Mouse (Mus musculus) lung, adult 18-20 months (tissue): ENCODE measurements around the gene Zfp53.
A peak's percentile ranks its signal among the peaks of the same experiment; 100 is the strongest.

ENCODE experiments used
- DNase-seq, 2 experiments: peaks; one replicate each; pipeline ENCODE4 v3.0.0; 2022; ENCODE audit warnings: mixed read lengths in 2 of 2

The Zfp53 gene

DNA sequence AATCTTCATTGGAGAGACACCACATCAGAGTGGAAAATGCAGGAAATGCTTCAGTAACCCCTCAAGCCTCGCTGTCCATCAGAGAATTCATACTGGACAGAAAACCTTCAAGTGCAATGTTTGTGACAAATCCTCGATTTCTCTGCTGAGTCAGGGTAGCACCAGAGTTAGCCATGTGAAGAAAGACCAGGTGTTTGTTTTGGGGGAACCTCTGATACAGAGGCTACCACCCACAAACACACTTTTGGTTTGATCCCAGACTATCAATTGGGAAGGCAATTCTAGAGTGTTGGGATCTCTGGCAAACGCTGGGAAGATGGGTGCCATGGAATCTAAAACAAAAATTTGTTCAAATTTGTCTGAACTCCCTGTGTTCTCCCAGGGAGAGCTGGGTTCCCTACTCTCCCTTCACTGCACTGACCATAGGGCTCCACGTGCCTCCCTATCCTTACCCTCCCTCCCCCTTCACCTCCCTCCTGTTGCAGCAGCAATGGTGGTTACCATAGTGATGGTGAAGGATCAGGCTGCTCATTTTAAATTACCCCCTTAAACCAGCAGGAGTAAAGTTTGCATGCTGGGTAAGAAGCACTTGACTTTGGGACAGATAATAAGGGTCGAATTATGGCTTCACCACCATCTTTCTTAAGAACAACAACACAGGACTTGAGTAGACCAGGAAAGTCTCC, 42.0 kb downstream of the Zfp53 start:
- no peak for DNase-seq

DNA sequence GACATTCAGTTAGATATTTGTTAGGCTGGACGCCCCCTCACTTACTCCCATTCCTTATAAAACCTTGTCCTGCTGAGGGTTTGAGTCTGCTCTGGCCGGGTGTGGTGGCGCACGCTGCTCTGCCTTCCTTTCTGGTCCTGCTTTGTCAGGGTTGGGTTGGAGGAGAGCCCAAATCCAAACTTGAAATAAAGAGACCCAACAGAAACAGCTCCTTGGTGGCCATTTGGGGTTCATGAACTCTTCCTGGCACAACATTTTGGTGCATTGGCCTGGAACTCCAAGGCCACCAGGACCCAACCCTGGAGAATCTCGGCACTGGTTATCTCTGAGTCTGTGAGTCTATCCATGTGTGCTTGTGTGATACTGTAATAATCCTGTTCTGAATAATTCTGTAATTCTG, 42.8 kb downstream of the Zfp53 start:
- no peak for DNase-seq

DNA sequence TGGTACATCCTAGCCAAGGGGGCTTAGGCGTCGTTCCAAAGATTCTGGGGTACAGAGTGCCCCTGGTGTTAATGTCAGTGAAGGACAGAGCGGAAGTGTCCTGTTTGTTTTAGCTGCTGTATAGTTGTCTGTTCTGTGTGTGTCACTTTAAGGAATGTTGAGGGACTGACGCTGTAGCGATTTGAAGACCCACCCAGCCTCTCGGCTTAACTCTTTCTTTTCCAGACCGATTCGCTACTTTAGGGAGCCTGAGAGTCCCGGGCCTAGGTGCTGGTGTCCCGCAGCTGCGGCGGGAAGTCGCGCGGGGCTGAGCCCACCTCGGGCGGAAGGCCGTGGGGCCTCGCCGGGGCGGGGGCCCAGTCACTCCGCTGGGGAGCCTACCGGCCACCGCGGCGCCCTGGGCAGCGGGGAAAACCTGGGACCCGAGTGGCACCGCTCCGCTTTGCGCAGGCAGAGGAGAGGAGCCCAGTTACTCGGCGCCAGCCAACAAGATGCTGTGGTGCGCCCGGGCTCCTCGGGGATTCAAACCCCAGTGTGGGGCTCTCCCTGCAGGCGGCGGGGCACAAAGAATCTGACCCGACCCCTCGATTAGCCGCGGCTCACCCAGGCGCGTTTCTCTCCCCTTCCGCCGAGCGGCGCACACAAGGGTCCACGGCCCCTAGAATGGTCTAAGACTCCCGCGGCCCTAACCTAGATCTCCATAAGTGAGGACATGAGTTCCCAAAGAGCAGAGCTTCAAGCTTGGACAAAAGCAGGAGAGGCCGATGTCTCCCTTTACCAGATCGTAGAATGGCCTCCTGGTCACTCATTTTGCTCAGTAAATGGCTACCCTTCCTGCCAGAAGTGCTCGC, 43.5 kb downstream of the Zfp53 start:
- DNase-seq: peak; percentile 69 to 77

DNA sequence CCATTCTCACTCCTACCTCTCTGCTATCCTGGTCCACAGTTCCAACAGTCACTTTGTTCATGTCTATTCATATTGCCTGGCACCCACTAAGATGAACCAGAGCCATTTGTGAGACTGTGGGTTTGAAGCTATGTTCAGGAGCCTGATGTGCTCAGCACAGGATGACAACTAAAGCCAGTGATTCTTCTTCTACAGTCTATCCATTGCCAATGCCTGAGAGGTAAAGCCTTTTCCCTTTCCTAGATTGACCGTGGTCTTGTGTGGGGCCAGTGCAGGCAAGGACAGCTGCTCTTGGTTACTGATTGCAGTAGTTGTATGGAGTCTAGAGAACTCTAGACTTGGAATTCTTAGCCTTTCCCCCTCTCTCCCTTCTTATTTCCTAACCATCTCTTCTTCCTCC, 45.2 kb downstream of the Zfp53 start:
- DNase-seq: no peak

DNA sequence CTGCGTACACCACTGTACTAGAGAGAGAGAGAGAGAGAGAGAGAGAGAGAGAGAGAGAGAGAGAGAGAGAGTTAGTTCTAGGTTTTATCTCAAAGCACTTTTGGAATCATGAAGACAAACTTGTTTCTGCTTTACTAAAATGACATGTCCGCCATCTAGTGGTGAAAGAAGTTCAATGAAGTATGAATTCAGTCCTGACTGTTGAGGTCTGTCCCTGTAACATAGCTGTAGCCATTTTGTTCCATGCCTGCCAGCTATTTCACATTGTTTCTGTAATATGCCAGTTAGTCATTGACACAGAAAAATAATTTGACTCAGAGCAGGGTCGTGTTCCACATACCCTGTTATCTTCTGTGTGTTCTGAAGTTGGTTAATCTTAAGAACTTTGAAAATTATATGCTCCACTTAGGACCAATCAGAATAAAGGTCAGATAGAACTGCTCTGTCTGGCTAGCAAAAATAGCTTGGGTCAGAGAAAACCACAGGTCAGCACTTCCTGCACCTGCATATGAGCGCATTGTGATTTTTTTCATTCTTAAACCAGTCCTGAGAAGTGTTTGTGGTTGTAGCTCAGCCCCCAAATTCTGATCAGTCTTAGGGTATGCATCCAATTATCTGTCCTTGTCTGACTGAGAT, 45.8 kb downstream of the Zfp53 start:
- DNase-seq: peak in 1 of 2 experiments; percentile 71

DNA sequence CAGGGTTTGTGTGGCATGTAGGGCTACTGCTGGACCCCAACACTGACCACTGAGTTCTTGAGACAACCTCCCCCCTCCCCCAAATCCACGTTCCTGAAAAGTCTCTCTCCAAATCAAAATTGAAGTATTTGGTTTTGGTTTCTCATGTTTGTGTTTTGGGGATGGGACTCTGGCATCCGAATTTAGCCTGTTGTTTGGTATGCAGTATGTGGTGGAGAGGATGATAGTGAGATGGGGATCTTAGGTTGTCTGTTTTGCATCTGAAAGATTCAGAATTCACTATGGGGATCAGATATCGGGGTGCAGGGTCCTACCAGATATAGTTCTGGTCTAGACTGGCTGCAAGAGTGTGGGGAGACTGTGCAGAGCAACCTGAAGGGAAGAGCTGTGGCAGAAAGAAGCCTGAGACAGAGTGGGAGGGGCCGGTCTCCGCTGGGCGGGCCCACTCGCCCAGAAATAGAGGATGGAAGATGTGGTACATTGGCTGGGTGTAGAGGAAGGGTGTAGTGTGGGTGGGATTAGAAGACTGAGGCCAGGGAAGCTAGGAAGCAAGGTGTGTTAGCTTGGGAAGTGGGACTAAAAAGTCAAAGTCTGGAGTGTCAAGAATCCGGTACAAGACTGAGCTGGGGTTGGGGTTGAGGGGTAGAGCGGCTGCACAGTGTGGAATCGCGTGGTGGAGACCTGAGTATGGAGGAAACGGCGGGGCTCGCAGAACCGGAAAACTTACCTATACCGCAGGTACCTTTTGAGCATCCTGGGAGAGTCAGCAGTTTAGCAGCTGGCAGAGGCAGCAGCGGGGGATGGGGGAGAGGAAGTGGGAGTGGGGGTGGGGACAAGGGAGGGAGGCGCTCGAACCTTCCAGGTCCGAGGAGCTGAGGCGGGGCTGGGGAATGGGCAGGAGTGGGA, 46.6 kb downstream of the Zfp53 start, which contains the start of gene Zfp52:
Gene Zfp52, plus strand, starts transcription at position 444 of the 906 bp plus-strand sequence.
- DNase-seq: peak; percentile 75 to 77

DNA sequence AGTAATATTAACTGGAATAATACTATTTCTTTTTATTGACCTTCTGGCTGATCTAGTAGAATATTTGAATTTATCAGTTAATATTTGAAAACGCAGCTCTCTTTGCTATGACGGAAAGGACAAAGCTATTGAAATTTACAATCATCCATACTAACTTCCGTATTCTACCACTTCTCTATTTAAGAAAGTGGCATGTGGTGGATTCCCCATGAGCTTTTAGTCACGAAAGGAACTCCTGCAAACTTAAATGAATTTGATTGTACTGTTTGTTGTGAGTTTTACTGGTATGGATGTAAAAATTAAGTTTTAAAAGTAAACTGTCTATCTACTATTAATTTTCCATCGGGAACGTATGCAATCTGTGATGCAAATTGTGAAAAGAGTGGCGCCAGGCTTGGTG, 47.3 kb downstream of the Zfp53 start:
- DNase-seq: no peak

DNA sequence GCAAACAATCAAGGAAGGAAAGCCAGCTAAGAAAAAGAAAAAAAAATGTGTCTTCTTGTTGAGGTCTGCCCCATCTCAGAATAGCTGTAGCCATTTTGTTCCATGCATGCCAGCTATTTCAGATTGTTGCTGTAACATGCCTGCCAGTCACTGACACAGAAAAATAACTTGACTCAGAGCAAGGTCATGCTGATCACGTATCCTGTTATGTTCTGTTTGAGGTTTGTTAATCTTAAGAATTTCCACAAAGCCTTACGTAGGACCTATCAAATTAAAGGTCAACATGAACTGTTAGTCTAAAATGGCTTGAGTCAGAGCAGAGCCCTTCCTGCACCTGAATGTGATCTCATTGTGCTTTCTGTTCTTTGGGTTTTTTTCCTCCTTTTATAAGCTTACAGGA, 47.9 kb downstream of the Zfp53 start:
- DNase-seq: peak in 1 of 2 experiments; percentile 10

DNA sequence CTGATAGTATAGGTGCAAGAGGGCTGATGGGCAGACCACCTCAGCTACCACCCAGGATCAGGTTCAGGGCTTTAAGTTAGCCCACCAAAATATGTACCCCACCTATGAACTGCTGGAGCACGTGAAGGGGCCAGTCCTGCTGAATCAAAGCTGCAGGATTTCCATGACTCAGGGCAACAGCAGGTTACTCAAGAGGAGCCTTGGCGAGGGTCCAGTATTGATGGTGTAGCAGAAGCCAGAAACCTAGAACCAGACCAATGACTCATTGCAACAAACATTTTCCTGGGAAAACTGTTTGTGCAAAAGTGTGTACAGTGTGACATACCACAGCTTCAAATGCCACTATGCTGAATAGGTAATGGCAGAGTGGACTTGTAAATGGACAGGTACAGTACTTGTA, 69.0 kb downstream of the Zfp53 start:
- no peak for DNase-seq
